Mouse (Mus musculus): ENCODE data around the gene Trim8.

Trim8 gene

DNA sequence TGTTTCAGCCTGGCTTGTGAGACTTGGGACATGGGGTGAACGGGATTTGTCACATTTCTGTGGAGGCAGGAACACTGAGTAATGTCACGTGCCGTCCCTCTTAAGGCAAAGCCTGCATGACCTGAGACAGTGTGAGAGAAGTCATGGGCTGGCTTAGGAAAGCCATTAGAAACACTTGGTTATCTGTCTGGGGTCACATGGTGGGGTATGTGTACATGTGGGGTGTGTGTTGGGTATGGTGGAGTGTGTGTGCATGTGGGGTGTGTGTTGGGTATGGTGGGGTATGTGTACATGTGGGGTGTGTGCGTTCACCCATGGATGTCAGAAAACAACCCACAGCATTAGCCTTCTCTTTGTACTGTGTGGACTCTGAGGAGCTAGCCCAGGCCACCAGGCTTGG is 48.9 kb downstream of the Trim8 start:
- DNase-seq (ENCODE audit: low read depth): no peak

DNA sequence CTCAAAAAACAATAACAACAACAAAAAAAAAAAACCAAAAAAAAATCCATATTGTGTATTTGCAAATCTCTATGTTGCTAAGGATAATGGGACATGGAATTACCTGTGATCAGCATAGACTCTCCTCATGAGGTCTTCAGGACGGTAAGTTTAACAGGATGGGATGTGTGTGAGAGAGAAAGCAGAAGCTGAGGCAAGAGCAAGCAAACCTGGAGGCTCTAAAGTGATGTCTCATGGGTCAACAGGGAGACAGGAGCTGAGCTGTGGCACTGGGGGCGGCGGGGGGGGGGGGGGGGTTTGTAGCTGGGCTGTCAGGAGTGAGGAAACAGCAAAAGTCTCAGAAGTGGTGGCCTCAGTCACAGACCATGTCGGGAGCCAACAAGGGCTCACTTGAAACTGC is 51.0 kb downstream of the Trim8 start:
- DNase-seq (ENCODE audit: low read depth): no peak

DNA sequence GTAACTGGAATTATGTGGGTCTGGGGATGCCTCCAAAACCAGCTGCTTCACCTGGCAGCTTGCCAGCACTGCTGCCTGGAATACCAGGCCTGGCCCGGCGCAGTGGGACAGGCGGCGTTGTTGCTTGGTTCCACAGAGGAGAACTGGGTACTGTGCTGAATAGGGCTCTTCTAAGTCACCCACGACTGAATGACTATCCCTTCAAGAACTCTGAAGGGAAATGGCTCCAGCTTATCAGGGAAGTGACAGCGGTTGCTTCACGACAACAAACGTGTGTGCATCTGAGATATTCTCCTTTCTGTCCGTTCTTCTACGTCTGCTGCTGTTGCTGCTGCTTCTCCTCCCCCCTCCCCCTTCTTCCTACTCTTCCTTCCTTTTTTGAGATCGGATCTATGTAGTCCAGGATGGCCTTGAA is 52.0 kb downstream of the Trim8 start:
- DNase-seq (ENCODE audit: low read depth): peak; percentile 57

DNA sequence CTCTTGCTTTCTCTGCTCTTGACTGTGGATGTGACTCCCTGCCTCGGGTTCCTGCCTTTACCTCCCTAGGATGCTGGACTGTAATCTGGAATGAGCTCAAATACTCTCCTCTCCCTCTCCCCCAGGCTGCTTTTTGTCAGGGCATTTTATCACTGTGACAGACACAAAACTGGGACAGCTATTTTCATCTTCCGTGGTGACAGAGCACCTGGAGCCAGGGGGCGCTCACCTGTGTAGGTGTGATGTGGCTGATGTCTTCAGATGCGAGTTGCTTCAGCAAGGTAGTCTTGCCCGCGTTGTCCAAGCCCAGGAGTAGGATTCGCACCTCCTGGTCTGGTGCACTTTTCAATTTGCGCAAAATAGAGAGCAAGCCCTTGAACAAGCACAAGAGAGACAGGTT is 56.5 kb downstream of the Trim8 start:
- DNase-seq (ENCODE audit: low read depth): no peak

DNA sequence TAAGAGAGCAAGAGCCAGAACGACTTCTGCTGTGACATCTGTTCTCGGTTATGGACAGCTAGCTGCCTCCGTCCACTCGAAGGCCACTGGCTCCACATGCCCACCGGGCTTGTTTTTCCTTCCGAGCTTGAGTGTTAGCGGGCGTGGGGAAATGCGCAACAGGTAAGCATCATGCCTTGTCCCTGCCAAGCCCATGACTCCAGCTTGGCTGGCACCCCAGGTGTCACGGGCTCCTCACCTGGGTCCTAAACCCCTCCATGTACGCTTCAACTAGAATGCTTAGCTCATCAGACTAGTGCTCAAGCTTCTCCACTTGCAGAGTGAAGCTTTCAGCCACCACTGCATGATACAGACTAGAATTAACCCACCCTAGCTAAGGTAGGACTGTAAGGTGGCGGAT is 57.1 kb downstream of the Trim8 start:
- DNase-seq (ENCODE audit: low read depth): no peak

DNA sequence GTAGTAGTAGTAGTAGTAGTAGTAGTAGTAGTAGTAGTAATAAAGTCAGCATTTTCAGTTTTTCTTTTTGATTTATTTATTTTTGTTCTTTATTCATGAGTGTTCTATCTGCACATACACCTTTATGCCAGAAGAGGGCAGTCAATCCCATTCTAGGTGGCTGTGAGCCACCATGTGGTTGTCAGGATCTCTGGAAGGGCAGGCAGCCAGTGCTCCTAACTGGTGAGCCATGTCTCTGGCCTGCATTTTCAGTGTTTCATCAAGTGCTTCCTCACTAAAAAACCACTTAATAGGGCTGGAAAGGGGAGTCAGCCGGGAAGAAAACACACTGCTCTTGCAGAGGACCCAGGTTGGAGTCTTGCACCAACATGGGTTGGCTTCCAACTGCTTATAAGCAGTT is 60.6 kb downstream of the Trim8 start:
- DNase-seq (ENCODE audit: low read depth): peak; percentile 97

DNA sequence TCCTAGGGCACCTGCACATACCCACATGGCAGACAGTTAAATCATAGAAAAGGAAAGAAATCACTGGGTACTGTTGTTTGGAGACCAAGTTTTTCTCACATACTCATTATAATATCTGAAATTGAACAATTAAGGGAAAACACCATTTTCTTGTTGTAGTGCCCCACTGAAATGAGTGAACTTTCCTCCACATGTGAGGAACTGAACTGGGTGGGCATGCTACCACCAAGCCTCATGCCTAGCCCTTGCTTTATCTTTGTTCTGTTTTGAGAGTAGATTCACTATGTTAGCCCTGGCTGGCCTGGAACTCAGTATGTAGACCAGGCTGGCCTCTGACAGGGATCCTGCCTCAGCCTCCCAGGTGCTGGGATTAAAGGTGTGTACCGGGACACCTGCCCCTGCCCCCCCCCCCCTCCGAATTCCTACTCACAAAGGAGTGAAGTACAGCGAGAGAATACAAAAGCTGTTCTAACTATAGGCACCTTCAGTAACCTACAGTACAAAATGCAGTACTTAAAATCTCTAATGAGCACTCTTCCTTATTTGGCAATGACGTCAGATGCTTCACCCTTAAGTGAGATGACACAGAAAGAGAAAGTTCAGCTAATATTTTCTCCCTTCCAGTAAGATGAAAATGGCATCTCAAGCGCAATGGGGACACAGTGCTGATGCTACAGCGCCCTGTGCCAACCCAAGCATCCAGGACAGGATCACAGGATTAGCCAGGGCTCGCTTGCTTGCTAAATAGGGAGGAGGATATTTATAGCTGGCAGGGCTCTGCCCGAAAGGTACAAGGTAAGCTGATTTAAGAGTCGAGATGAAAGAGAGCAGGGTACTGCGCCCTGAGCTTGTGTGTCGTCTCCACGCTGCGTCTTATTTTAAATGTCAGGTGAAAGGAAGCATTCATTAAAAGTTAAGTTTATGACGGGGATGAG is 61.3 kb downstream of the Trim8 start:
- DNase-seq (ENCODE audit: low read depth): no peak

DNA sequence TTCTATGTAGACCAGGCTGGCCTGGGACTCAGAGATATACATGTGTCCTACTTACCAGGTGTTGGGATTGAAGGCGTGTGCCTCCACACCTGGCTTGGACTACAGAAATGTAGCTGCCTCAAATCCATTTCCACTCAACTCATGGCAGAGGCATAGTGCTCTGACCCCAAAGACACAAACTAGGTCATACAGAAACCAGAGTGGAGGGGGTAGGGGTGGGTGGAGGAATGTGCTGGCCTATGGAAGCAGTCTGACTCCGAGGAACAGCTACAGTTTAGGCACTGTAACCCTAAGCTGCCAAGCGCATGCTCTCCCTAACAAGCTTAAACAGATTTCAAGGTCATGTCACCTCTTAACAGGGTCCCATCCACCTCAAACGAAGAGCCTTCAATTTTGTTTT is 62.1 kb downstream of the Trim8 start:
- DNase-seq (ENCODE audit: low read depth): no peak

DNA sequence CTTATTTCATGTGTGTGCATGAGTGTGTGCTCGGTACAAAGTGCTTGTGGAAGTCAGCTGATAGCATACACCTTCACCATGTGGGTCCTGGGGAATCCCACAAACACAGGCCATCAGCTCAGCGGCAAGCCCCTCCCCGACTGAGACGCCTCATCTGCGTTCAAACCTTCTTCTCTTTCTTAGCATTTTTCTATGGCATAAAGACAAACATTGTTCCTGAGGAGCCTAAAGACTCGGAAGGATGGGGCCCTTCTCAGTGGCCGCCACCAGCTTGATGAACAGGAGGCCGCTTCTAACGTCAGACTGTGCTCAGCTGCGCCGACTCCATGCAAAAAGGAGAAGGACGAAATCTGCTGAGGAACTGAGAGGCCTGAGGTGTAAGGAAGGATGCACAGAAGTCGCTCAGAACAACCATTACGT is 62.6 kb downstream of the Trim8 start:
- no peak for DNase-seq (ENCODE audit: low read depth)

All from NIH3T3 (cell line).